Mouse (Mus musculus): ENCODE measurements around the gene Tmed2. TPM values are rescaled to one million over a fixed set of nuclear protein-coding genes. Genes with fewer than 3 reads are reported as not detected.

Gene Tmed2
- 285 and 303 TPM in 2 replicates for polyA plus RNA-seq (2015; fragmentation: Nextera tagmentation; extraction: Ambion mirVana)

GRCm38 (mm10) chr5:124540383-124540786, at the start of gene Tmed2:
TSS of gene Tmed2 (plus strand) at chr5:124540695.

GRCm38 (mm10) chr5:124530655-124531582, 9.6 kb upstream of the Tmed2 start, which contains the start of gene Rilpl1:
TSS of gene Rilpl1 (minus strand) at chr5:124531391.

GRCm38 (mm10) chr5:124552558-124553307, 12.2 kb downstream of the Tmed2 start, which contains the start of gene Ddx55:
TSS of gene Ddx55 (plus strand) at chr5:124552864.

GRCm38 (mm10) chr5:124578633-124579317, 38.3 kb downstream of the Tmed2 start, which contains the start of the genes Eif2b1 and Gtf2h3:
TSS of gene Eif2b1 (minus strand) at chr5:124579131.
TSS of gene Gtf2h3 (plus strand) at chr5:124579140.

Other genes with a start within 250 kb of the Tmed2 start
- 7.7 and 7.8 TPM in 2 replicates for gene Mphosph9, start 212.7 kb upstream of the Tmed2 start, polyA plus RNA-seq (2015; fragmentation: Nextera tagmentation; extraction: Ambion mirVana)
- gene 2810006K23Rik, start 212.6 kb upstream of the Tmed2 start, polyA plus RNA-seq (2015; fragmentation: Nextera tagmentation; extraction: Ambion mirVana), result 11.2 and 12.0 TPM in 2 replicates
- 97.0 and 154 TPM in 2 replicates for gene Cdk2ap1, start 177.6 kb upstream of the Tmed2 start, polyA plus RNA-seq (2015; fragmentation: Nextera tagmentation; extraction: Ambion mirVana)
- 63.9 and 66.5 TPM in 2 replicates for gene Sbno1, start 114.7 kb upstream of the Tmed2 start, polyA plus RNA-seq (2015; fragmentation: Nextera tagmentation; extraction: Ambion mirVana)
- gene Kmt5a, start 100.8 kb upstream of the Tmed2 start, polyA plus RNA-seq (2015; fragmentation: Nextera tagmentation; extraction: Ambion mirVana), result 21.6 and 24.9 TPM in 2 replicates
- 31.5 and 34.5 TPM in 2 replicates for gene Rilpl2, start 62.3 kb upstream of the Tmed2 start, polyA plus RNA-seq (2015; fragmentation: Nextera tagmentation; extraction: Ambion mirVana)
- gene Snrnp35, start 57.6 kb upstream of the Tmed2 start, polyA plus RNA-seq (2015; fragmentation: Nextera tagmentation; extraction: Ambion mirVana), result 11.5 and 14.5 TPM in 2 replicates
- 16.2 and 17.0 TPM in 2 replicates for gene Rilpl1, start 9.3 kb upstream of the Tmed2 start, polyA plus RNA-seq (2015; fragmentation: Nextera tagmentation; extraction: Ambion mirVana)
- 21.2 and 22.1 TPM in 2 replicates for gene Ddx55, start 12.2 kb downstream of the Tmed2 start, polyA plus RNA-seq (2015; fragmentation: Nextera tagmentation; extraction: Ambion mirVana)
- 58.4 and 60.1 TPM in 2 replicates for gene Eif2b1, start 38.4 kb downstream of the Tmed2 start, polyA plus RNA-seq (2015; fragmentation: Nextera tagmentation; extraction: Ambion mirVana)
- 28.7 and 29.9 TPM in 2 replicates for gene Gtf2h3, start 38.4 kb downstream of the Tmed2 start, polyA plus RNA-seq (2015; fragmentation: Nextera tagmentation; extraction: Ambion mirVana)
- 29.5 and 29.9 TPM in 2 replicates for gene Atp6v0a2, start 87.9 kb downstream of the Tmed2 start, polyA plus RNA-seq (2015; fragmentation: Nextera tagmentation; extraction: Ambion mirVana)
- gene Dnah10, start 184.4 kb downstream of the Tmed2 start, polyA plus RNA-seq (2015; fragmentation: Nextera tagmentation; extraction: Ambion mirVana), result 0.12 and 0.27 TPM in 2 replicates